Mouse (Mus musculus): ENCODE data around the gene Fto. TPM values are rescaled to one million over a fixed set of nuclear protein-coding genes. Genes with fewer than 3 reads are reported as not detected.

Fto gene
- total RNA-seq, 1 experiment, result 16.8 TPM

GRCm38 (mm10) chr8:91709768-91710167, 396.4 kb downstream of the Fto start:
- DNase-seq (ENCODE audit: low read depth, low spot score), result no peak
- no peak overlapping the region for H3K9ac ChIP-seq (ENCODE audit: insufficient read depth, low read depth, low read length, poor library complexity, severe bottlenecking)
- no peaks in the 10 kb centered on the region for H3K4me1 ChIP-seq (ENCODE audit: control insufficient read depth in 2 of 2, insufficient read depth in 2 of 2, low read length in 2 of 2, poor library complexity in 1 of 2)
- no peaks in the 10 kb centered on the region for H3K9me3 ChIP-seq (ENCODE audit: control insufficient read depth, insufficient read depth, low read depth, low read length)
- in situ Hi-C loops (cut with MboI; ENCODE audit: low sequenced_read_pairs in 2 of 2, unreplicated experiment in 2 of 2), result no loop called here
- H3K27ac ChIP-seq (ENCODE audit: insufficient read depth, low read depth, low read length, poor library complexity, severe bottlenecking), result no peak overlapping the region
- no peak overlapping the region for H3K4me3 ChIP-seq (ENCODE audit: insufficient read depth in 1 of 2, low read depth in 1 of 2, low read length in 2 of 2, poor library complexity in 1 of 2, severe bottlenecking in 1 of 2)
- H3K36me3 ChIP-seq (ENCODE audit: control insufficient read depth, insufficient read depth, low read length, poor library complexity, severe bottlenecking), result no peaks in the 10 kb centered on the region
- TF ChIP-seq HCFC1 (IDR thresholded peaks at IDR 0.05; ENCODE audit: borderline replicate concordance, insufficient read depth, low read length), result no peak
- TF ChIP-seq MAFK (IDR thresholded peaks at IDR 0.05; ENCODE audit: insufficient read depth, low read depth, low read length), result no peak
- no peak for TF ChIP-seq CHD2 (IDR thresholded peaks at IDR 0.05; ENCODE audit: low read depth, low read length)
- TF ChIP-seq ZNF384 (IDR thresholded peaks at IDR 0.05; ENCODE audit: low read depth, low read length), result no peak
- no peak for TF ChIP-seq ZC3H11A (IDR thresholded peaks at IDR 0.05; ENCODE audit: borderline replicate concordance, low read depth, low read length)

- DNase-seq (ENCODE audit: low read depth, low spot score), result no peak
- H3K4me3 ChIP-seq (ENCODE audit: insufficient read depth in 1 of 2, low read depth in 1 of 2, low read length in 2 of 2, poor library complexity in 1 of 2, severe bottlenecking in 1 of 2), result no peak overlapping the region
- H3K27ac ChIP-seq (ENCODE audit: insufficient read depth, low read depth, low read length, poor library complexity, severe bottlenecking), result no peak overlapping the region
- in situ Hi-C loops (cut with MboI; ENCODE audit: low sequenced_read_pairs in 2 of 2, unreplicated experiment in 2 of 2), result no loop called here
- H3K9ac ChIP-seq (ENCODE audit: insufficient read depth, low read depth, low read length, poor library complexity, severe bottlenecking), result no peak overlapping the region
- H3K36me3 ChIP-seq (ENCODE audit: control insufficient read depth, insufficient read depth, low read length, poor library complexity, severe bottlenecking), result no peaks in the 10 kb centered on the region
- TF ChIP-seq MAFK (IDR thresholded peaks at IDR 0.05; ENCODE audit: insufficient read depth, low read depth, low read length) (no peak), ZNF384 (IDR thresholded peaks at IDR 0.05; ENCODE audit: low read depth, low read length) (no peak), HCFC1 (IDR thresholded peaks at IDR 0.05; ENCODE audit: borderline replicate concordance, insufficient read depth, low read length) (no peak), ZC3H11A (IDR thresholded peaks at IDR 0.05; ENCODE audit: borderline replicate concordance, low read depth, low read length) (no peak), CHD2 (IDR thresholded peaks at IDR 0.05; ENCODE audit: low read depth, low read length) (no peak)
- H3K4me1 ChIP-seq (ENCODE audit: control insufficient read depth in 2 of 2, insufficient read depth in 2 of 2, low read length in 2 of 2, poor library complexity in 1 of 2), result no peaks in the 10 kb centered on the region
- no peaks in the 10 kb centered on the region for H3K9me3 ChIP-seq (ENCODE audit: control insufficient read depth, insufficient read depth, low read depth, low read length)
Measured at GRCm38 (mm10) chr8:91711202-91711601, 397.9 kb downstream of the Fto start.

GRCm38 (mm10) chr8:91711981-91712598, 398.8 kb downstream of the Fto start:
- DNase-seq (ENCODE audit: low read depth, low spot score), result no peak
- no peaks in the 10 kb centered on the region for H3K9me3 ChIP-seq (ENCODE audit: control insufficient read depth, insufficient read depth, low read depth, low read length)
- H3K4me3 ChIP-seq (ENCODE audit: insufficient read depth in 1 of 2, low read depth in 1 of 2, low read length in 2 of 2, poor library complexity in 1 of 2, severe bottlenecking in 1 of 2), result no peak overlapping the region
- no peaks in the 10 kb centered on the region for H3K36me3 ChIP-seq (ENCODE audit: control insufficient read depth, insufficient read depth, low read length, poor library complexity, severe bottlenecking)
- no peaks in the 10 kb centered on the region for H3K4me1 ChIP-seq (ENCODE audit: control insufficient read depth in 2 of 2, insufficient read depth in 2 of 2, low read length in 2 of 2, poor library complexity in 1 of 2)
- H3K27ac ChIP-seq (ENCODE audit: insufficient read depth, low read depth, low read length, poor library complexity, severe bottlenecking), result no peak overlapping the region
- no peak overlapping the region for H3K9ac ChIP-seq (ENCODE audit: insufficient read depth, low read depth, low read length, poor library complexity, severe bottlenecking)
- in situ Hi-C loops (cut with MboI; ENCODE audit: low sequenced_read_pairs in 2 of 2, unreplicated experiment in 2 of 2), result no loop called here
- TF ChIP-seq MAFK (IDR thresholded peaks at IDR 0.05; ENCODE audit: insufficient read depth, low read depth, low read length), result no peak

- Histone ChIP-seq H3K4me1 (ENCODE audit: control insufficient read depth in 2 of 2, insufficient read depth in 2 of 2, low read length in 2 of 2, poor library complexity in 1 of 2) (no peaks in the 10 kb centered on the region), H3K9ac (ENCODE audit: insufficient read depth, low read depth, low read length, poor library complexity, severe bottlenecking) (no peak overlapping the region), H3K4me3 (ENCODE audit: insufficient read depth in 1 of 2, low read depth in 1 of 2, low read length in 2 of 2, poor library complexity in 1 of 2, severe bottlenecking in 1 of 2) (peak overlapping the region in 1 of 2 experiments; percentile 55; a peak in 1 of 4 replicates), H3K9me3 (ENCODE audit: control insufficient read depth, insufficient read depth, low read depth, low read length) (no peaks in the 10 kb centered on the region), H3K36me3 (ENCODE audit: control insufficient read depth, insufficient read depth, low read length, poor library complexity, severe bottlenecking) (no peaks in the 10 kb centered on the region), H3K27ac (ENCODE audit: insufficient read depth, low read depth, low read length, poor library complexity, severe bottlenecking) (no peak overlapping the region)
- no peak for TF ChIP-seq HCFC1 (IDR thresholded peaks at IDR 0.05; ENCODE audit: borderline replicate concordance, insufficient read depth, low read length)
- TF ChIP-seq ZC3H11A (IDR thresholded peaks at IDR 0.05; ENCODE audit: borderline replicate concordance, low read depth, low read length), result no peak
- TF ChIP-seq ZNF384 (IDR thresholded peaks at IDR 0.05; ENCODE audit: low read depth, low read length), result no peak
- TF ChIP-seq MAFK (IDR thresholded peaks at IDR 0.05; ENCODE audit: insufficient read depth, low read depth, low read length), result no peak
- TF ChIP-seq CHD2 (IDR thresholded peaks at IDR 0.05; ENCODE audit: low read depth, low read length), result peak; percentile 65
- in situ Hi-C loops (cut with MboI; ENCODE audit: low sequenced_read_pairs in 2 of 2, unreplicated experiment in 2 of 2), result no loop called here
- no peak for DNase-seq (ENCODE audit: low read depth, low spot score)
Measured at GRCm38 (mm10) chr8:91712731-91713569, 399.6 kb downstream of the Fto start.
